Mouse (Mus musculus): ENCODE measurements around the gene Ppp1r13l.

DNA sequence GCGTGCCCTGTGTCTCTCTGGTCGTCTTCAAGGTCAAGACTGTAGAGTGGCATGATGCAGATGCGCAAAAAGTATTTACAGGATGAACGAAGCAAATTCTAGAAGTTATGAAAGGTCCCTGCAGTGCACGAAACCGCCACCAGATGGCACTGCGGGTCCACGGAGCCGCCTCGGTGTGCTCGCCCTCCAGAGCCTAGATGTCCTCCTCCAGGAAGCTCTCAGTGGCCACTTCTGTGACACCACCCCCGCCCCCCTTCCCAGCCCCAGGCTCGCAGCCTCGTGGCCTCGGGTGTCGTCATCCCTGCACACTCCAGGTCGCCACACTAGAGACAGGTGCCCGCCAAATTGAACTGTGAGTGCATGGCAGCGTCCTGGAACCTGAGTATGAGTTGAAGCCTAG lies 45.9 kb downstream of the Ppp1r13l start:
- TF ChIP-seq MAX (IDR thresholded peaks at IDR 0.05; ENCODE audit: low read length) (no peak), ZMIZ1 (IDR thresholded peaks at IDR 0.05; ENCODE audit: low read depth, low read length) (no peak)

All from MEL (cell line).